Mouse (Mus musculus): Measurements from ENCODE around the gene Map2k5.

GRCm38 (mm10) chr9:63281996-63282395, 95.7 kb downstream of the Map2k5 start:
- TF ChIP-seq POLR2A (IDR thresholded peaks at IDR 0.05; ENCODE audit: control insufficient read depth, extremely low read depth, insufficient read depth, low read length, poor library complexity) = no peak
- TF ChIP-seq CTCF (IDR thresholded peaks at IDR 0.05; ENCODE audit: borderline replicate concordance, control insufficient read depth, extremely low read depth, insufficient read depth, low read length, poor library complexity) = no peak

Data from thymus, adult 2 months (tissue).